In genomic region chr11:97412117-97412516, GRCm38 (mm10) we compare ENCODE assay signal across 10 mouse cellular contexts. TPM values are rescaled to one million over a fixed set of nuclear protein-coding genes. Genes with fewer than 3 reads are reported as not detected.
DNase-seq lines count a peak whose midpoint lies in the region; ATAC-seq lines count a peak whose summit lies in the region.
"Had no signal": no experiment of that assay in that cellular context is flagged by ENCODE, and none has a peak within 500 bp of the region (broad histone marks: within the 10 kb centered on the region; RNA-seq: fewer than 3 reads in every experiment).

No protein-coding gene starts in this region.

- WGBS in embryonic facial prominence, embryonic 13.5 days: 28% methylated on average over 3 of the region's 3 CpGs

- no peak overlapping the region for H3K4me3 ChIP-seq in embryonic facial prominence, embryonic 13.5 days

- no peak for ATAC-seq in embryonic facial prominence, embryonic 13.5 days (ENCODE audit: insufficient number of reproducible peaks, insufficient read depth, low FRiP score, low TSS enrichment, low read depth)
- ATAC-seq: midbrain, embryonic 16.5 days had no signal

- peaks cover 35% of the 10 kb centered on the region for H3K4me1 ChIP-seq in embryonic facial prominence, embryonic 13.5 days

- 0 out of 2 replicates have a peak overlapping the region, but pooled peaks have one; percentile 1 for H3K27ac ChIP-seq in embryonic facial prominence, embryonic 13.5 days

- H3K4me2 ChIP-seq in embryonic facial prominence, embryonic 13.5 days: no peak overlapping the region; the same call in 1 of the 2 replicates

- H3K9me3 ChIP-seq in embryonic facial prominence, embryonic 13.5 days: no peaks in the 10 kb centered on the region

- H3K9ac ChIP-seq in embryonic facial prominence, embryonic 13.5 days: no peak overlapping the region

- 0 out of 2 replicates have a peak, but pooled peaks cover 4% of the 10 kb centered on the region for H3K27me3 ChIP-seq in embryonic facial prominence, embryonic 13.5 days

- no peaks in the 10 kb centered on the region for H3K36me3 ChIP-seq in embryonic facial prominence, embryonic 13.5 days

- DNase-seq in adrenal gland, postnatal 36 days: peak; percentile 35 to 60
- DNase-seq in adrenal gland, postnatal 4 days (ENCODE audit: low spot score in 2 of 2): no peak
- peak; percentile 69 for DNase-seq in kidney, postnatal 10 days
- peak; percentile 66 for DNase-seq in lung, postnatal 36 days
- DNase-seq in embryo, embryonic 10 days (ENCODE audit: low spot score): no peak
- no peak for DNase-seq in cerebellum, adult 9-11 months
- DNase-seq in thymus, adult 18-20 months: no peak
- DNase-seq: cerebellum, postnatal 36 days had no signal

RNA-seq across cellular contexts. Expression of gene Arhgap23, which starts 3.2 kb away (rescaled TPM):
- 10 to 100 TPM; 28.6 to 37.3 TPM for total RNA-seq in adrenal gland, postnatal 36 days (2021)
- total RNA-seq in adrenal gland, postnatal 4 days (2021): 10 to 100 TPM; 37.9 to 38.6 TPM
- polyA plus RNA-seq in embryonic facial prominence, embryonic 13.5 days (2015; fragmentation: Nextera tagmentation; extraction: Ambion mirVana): 7.7 and 8.4 TPM in 2 replicates

RNA-seq across cellular contexts. Expression of gene Socs7, which starts 49.8 kb away (rescaled TPM):
- total RNA-seq in adrenal gland, postnatal 36 days (2021): 10 to 100 TPM; 20.6 to 22.1 TPM
- 10 to 100 TPM; 25.6 to 27.4 TPM for total RNA-seq in adrenal gland, postnatal 4 days (2021)
- polyA plus RNA-seq in embryonic facial prominence, embryonic 13.5 days (2015; fragmentation: Nextera tagmentation; extraction: Ambion mirVana): 4.7 and 5.3 TPM in 2 replicates

Comparison
In these comparisons a context has a peak if more than half of its experiments do, and no peak if none do; other contexts are left out.
1. DNase-seq: peak in adrenal gland, postnatal 36 days (2 of 2), kidney, postnatal 10 days (single experiment) and lung, postnatal 36 days (single experiment); none in adrenal gland, postnatal 4 days (0 of 2), embryo, embryonic 10 days (single experiment), cerebellum, adult 9-11 months (single experiment) and thymus, adult 18-20 months (0 of 2).